In genomic region chr5:24902835-24903234, GRCm38 (mm10) we compare ENCODE assay signal across 9 mouse cellular contexts.
A peak's percentile ranks its signal among the peaks of the same experiment; 100 is the strongest.
DNase-seq lines count a peak whose midpoint lies in the region; ATAC-seq lines count a peak whose summit lies in the region.
"Had no signal": no experiment of that assay in that cellular context is flagged by ENCODE, and none has a peak within 500 bp of the region (broad histone marks: within the 10 kb centered on the region; RNA-seq: fewer than 3 reads in every experiment).

No protein-coding gene starts in this region.

- no peak overlapping the region for H3K4me3 ChIP-seq in hindbrain, embryonic 14.5 days (replicated peaks; ENCODE audit: low read length)
- H3K4me3 ChIP-seq: limb, embryonic 15.5 days had no signal

- H3K9ac ChIP-seq in hindbrain, embryonic 14.5 days, result no peak overlapping the region
- H3K9ac ChIP-seq: limb, embryonic 15.5 days had no signal

- H3K27me3 ChIP-seq in hindbrain, embryonic 14.5 days (ENCODE audit: control insufficient read depth, insufficient read depth, low read length), result no peaks in the 10 kb centered on the region
- H3K27me3 ChIP-seq: limb, embryonic 15.5 days had no signal

- H3K27ac ChIP-seq in hindbrain, embryonic 14.5 days, result no peak overlapping the region
- H3K27ac ChIP-seq: limb, embryonic 15.5 days had no signal

- H3K9me3 ChIP-seq in hindbrain, embryonic 14.5 days (ENCODE audit: control insufficient read depth, low read length), result no peaks in the 10 kb centered on the region
- H3K9me3 ChIP-seq: limb, embryonic 15.5 days had no signal

- H3K36me3 ChIP-seq in hindbrain, embryonic 14.5 days (replicated peaks; ENCODE audit: control insufficient read depth, insufficient read depth), result peaks cover 3% of the 10 kb centered on the region; the same call in 1 of the 2 replicates

- intact Hi-C loops in heart, postnatal 25 days (cut with DNase I), result loop anchor here (2.0 to 10.0 kb wide), 4 partner anchors 56 to 228 kb away; no protein-coding TSS in a partner anchor

- H3K4me1 ChIP-seq in hindbrain, embryonic 14.5 days (replicated peaks; ENCODE audit: control insufficient read depth, insufficient read depth, low read length), result peaks cover 17% of the 10 kb centered on the region

- ATAC-seq in CD4-positive, CD25-positive, alpha-beta regulatory T cell, adult 4 months, result peak; percentile 75
- peak; percentile 44; the same call in 1 of the 2 replicates for ATAC-seq in hindbrain, embryonic 14.5 days (ENCODE audit: low FRiP score)

- peak; percentile 28 to 49 for DNase-seq in heart, adult 18-20 months
- no peak for DNase-seq in heart, postnatal 25 days (ENCODE audit: low spot score)
- DNase-seq in cerebellum, adult 8-10 months, result peak; percentile 36
- peak; percentile 56 for DNase-seq in hindbrain, embryonic 14.5 days (ENCODE audit: low spot score)
- DNase-seq in lung, postnatal 10 days, result peak; percentile 43
- DNase-seq in urinary bladder, postnatal 10 days (ENCODE audit: low spot score), result no peak
- no peak for DNase-seq in left cerebral cortex, adult 9 months (ENCODE audit: low spot score in 2 of 2)

- no peak overlapping the region for H3K4me2 ChIP-seq in hindbrain, embryonic 14.5 days (replicated peaks)
- H3K4me2 ChIP-seq: limb, embryonic 15.5 days had no signal

- WGBS in hindbrain, embryonic 14.5 days, result 28% methylated on average over 4 of the region's 4 CpGs

Comparison
In these comparisons a context has a peak if more than half of its experiments do, and no peak if none do; other contexts are left out.
1. DNase-seq: peak in heart, adult 18-20 months (2 of 2), cerebellum, adult 8-10 months (single experiment), hindbrain, embryonic 14.5 days (single experiment) and lung, postnatal 10 days (single experiment); none in heart, postnatal 25 days (single experiment), urinary bladder, postnatal 10 days (single experiment) and left cerebral cortex, adult 9 months (0 of 2).